Mouse (Mus musculus): ENCODE measurements around the gene Tspan7. TPM values are rescaled to one million over a fixed set of nuclear protein-coding genes. Genes with fewer than 3 reads are reported as not detected.

Gene Tspan7
- polyA plus RNA-seq (2015; fragmentation: Nextera tagmentation; extraction: Ambion mirVana): 9.5 and 11.1 TPM in 2 replicates

GRCm38 (mm10) chrX:10484872-10485569 is at the start of gene Tspan7:
Gene Tspan7, plus strand, starts transcription at chrX:10485158.
- DNase-seq (ENCODE audit: low spot score): peak; percentile 20

GRCm38 (mm10) chrX:10449323-10449980 is 35.5 kb upstream of the Tspan7 start:
- DNase-seq (ENCODE audit: low spot score): no peak

DNA sequence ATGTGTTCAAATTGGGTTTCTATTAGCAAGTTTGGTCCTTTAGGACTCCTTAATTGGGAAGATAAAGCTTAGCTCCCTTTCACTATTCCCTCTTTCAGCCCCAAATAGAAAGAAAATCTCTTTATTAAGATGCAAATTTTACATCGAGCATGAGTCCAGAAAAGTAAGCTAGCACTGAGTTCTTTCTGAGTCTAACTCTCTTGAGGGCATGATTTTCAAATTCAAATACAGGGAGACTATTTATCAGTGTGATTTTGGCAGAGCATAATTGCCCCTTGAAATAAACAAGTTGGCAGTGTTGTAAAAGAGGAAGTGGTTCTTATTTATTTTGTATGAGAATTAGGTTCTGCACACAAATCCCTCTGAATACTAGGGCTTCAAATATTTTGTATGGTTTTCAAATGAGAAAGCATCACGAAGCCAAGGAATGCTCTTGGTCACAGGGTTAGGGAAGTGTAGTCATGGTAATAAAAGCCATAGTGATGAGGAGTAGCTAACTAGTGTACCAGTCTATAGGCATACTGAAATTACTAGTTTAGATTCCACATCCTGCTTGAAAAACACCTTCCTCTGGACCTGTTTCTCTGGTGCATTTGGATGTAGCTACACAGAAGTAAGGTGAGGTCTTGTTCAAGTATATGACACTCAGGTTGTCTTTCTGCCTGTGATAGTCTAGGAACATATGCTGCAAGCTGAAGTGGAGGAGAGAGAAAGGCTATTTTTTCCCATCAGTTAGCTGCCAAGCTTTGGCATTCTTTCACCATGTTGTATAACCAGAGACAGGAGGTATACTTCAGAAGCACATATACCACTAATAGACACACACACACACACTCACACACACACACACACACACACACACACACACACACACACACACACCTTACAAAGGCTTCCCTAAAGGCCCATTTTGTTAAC is 34.6 kb upstream of the Tspan7 start:
- DNase-seq (ENCODE audit: low spot score): no peak

DNA sequence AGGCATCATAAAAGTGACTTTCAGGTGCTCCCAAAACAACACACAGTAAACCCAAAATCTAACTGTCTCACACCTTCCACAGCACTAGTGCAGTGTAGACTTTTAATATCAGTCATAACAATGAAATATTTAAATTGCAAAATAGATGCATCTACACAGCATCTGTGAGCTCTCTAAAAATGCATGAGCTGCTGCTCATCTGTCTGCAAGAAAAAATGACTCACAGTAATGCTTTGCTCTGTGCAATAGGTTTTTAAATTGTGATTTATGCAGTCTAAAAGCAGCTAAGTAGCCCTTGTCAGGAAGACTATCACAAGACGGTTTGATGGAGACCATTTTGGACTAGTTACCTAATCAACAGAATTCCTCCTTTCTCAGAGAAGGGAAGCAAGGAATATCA is 31.2 kb upstream of the Tspan7 start:
- DNase-seq (ENCODE audit: low spot score): no peak

- DNase-seq (ENCODE audit: low spot score): no peak
Observed at GRCm38 (mm10) chrX:10457256-10457655, 27.7 kb upstream of the Tspan7 start.

DNA sequence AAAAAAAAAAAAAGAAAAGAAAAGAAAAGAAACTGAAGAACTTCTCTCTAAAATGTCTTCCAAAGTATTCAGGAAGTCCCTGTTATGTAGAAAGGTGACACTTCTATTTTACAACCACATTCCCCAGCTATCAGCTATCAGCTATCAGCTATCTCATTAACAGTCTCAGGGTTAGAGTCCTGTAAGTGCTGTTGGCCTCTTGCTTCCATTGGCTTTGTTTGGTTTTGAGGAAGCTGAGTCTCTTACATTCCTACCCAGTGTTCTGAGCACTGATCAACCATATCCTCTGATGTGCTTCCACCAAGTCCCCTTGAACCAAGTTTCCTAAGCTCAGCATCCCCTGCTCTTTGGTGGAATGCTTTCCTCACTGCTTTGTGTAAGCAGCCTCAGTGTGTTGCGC is 7.9 kb upstream of the Tspan7 start:
- no peak for DNase-seq (ENCODE audit: low spot score)

GRCm38 (mm10) chrX:10479031-10479886 is 5.7 kb upstream of the Tspan7 start:
- DNase-seq (ENCODE audit: low spot score): no peak

- no peak for DNase-seq (ENCODE audit: low spot score)
Observed at GRCm38 (mm10) chrX:10479943-10480342, 5.0 kb upstream of the Tspan7 start.

DNA sequence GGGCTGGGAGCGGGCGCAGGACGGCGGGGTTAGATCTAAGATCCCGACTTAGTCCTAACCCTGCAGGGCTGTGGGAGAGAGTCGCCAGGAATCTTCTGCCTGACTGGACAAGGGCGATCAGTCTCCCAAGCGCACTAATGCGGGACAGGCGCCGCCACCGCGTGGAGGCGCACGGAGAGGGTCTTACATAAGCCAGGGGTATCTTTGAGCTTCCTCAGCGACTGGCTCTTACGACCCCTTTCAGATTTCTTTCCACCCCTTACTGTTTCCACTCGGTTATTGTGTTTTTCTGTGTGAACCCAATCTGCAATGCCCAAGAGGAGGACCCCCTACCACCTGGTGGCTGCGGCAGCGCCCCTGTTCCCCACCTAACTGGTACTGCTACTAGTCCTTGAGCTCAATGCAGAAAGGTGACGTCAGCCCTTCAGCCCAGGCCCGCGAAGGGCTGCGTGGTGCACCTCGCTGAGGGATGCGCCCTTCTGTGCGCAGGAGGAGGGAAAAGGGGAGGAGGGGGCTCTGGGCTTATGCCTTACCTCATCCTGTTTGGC is 780 bp downstream of the Tspan7 start:
- DNase-seq (ENCODE audit: low spot score): no peak

- DNase-seq (ENCODE audit: low spot score): no peak
Observed at GRCm38 (mm10) chrX:10498580-10498979, 13.6 kb downstream of the Tspan7 start.

- no peak for DNase-seq (ENCODE audit: low spot score)
Observed at GRCm38 (mm10) chrX:10502616-10503015, 17.7 kb downstream of the Tspan7 start.

DNA sequence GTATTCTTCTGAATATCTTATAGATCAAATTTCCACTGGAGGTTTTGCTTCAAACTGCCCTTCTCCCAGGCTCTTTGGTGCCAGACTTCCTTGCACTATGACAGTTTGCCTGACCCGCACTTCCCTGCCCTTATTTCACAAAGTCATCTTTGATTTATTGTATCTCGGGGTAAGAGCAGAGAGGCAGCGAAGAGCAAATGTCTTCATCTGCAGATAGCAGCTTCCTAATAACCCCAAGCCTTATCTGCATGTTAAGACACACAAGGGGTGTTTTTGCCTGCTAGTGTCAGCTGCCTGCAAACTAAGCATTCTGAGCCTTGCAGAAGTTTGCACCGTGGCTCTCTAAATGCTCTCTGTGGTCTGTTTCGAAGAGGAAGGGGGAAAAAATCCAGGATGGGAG is 29.5 kb downstream of the Tspan7 start:
- no peak for DNase-seq (ENCODE audit: low spot score)

GRCm38 (mm10) chrX:10514971-10515370 is 30.0 kb downstream of the Tspan7 start:
- no peak for DNase-seq (ENCODE audit: low spot score)

GRCm38 (mm10) chrX:10516448-10516847 is 31.5 kb downstream of the Tspan7 start:
- DNase-seq (ENCODE audit: low spot score): no peak

DNA sequence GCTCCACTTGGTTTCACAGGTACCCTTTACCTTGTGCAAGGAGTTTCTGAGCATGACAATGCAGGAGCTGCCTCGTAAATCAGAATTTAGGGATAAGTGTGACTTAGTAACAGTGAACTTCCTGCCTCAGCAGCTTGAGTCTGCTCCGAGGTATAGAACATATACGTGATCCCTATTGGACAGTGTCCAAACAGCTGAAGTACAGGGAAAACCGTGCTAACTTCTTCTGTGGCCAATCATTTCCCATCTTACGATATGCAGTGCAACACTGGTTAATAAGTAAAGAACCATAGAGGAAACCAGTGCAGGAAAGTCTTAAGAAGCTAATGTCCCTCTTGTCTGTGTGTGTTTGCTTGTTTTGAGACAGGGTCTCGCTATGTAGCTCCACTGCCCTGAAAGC is 32.0 kb downstream of the Tspan7 start:
- no peak for DNase-seq (ENCODE audit: low spot score)

GRCm38 (mm10) chrX:10517756-10518155 is 32.8 kb downstream of the Tspan7 start:
- DNase-seq (ENCODE audit: low spot score): no peak

DNA sequence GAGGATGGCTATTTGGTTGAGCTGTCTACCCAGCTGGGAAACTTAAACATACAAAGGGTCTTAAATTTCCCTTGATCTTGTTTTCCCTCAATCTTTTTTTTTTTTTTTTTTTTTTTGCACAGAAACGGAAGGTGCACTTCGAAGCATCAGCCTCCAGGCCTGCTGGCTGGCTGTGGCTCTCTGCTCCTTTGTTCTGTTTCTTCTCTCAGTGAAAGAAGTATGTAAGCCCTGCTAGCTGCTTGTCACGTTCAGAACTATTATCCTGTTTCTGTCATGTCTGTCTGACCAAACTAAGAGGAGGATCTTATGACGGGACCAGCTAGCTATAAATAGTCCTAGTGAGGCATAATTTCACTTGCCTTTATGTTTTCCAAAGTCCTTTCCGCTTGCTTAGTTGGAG is 33.6 kb downstream of the Tspan7 start:
- DNase-seq (ENCODE audit: low spot score): no peak

- DNase-seq (ENCODE audit: low spot score): no peak
Observed at GRCm38 (mm10) chrX:10535450-10535849, 50.5 kb downstream of the Tspan7 start.

GRCm38 (mm10) chrX:10539009-10539408 is 54.1 kb downstream of the Tspan7 start:
- DNase-seq (ENCODE audit: low spot score): no peak

- no peak for DNase-seq (ENCODE audit: low spot score)
Observed at GRCm38 (mm10) chrX:10539482-10540166, 54.7 kb downstream of the Tspan7 start.
